Mouse (Mus musculus) lung, adult 2 months (tissue): ENCODE measurements at regions not wholly inside any gene's neighbourhood (a gene's known extent, or its start where the extent isn't known, plus 50 kb on each side); places are given as distances from the start of the nearest gene placed in this dataset.

Experiments
- CTCF ChIP-seq: fragments of 200-500 bp; IDR thresholded peaks from 2 replicates; pipeline ENCODE4 v1.5.1; 2011; ENCODE audit warnings: mild to moderate bottlenecking, low read length, control low read depth; ENCODE audit not compliant: insufficient read depth
- POLR2A ChIP-seq: fragments of 200-500 bp; IDR thresholded peaks from 2 replicates; pipeline ENCODE4 v1.6.1; 2011; ENCODE audit warnings: low read depth, mild to moderate bottlenecking, control low read depth, low read length, borderline replicate concordance; ENCODE audit errors: extremely low read depth

GRCm38 (mm10) chr19:30348924-30349323 is 116.2 kb downstream of the Mbl2 start:
- TF ChIP-seq CTCF, result no peak
- no peak for TF ChIP-seq POLR2A
